Mouse (Mus musculus): ENCODE data around the gene Elf1. TPM values are rescaled to one million over a fixed set of nuclear protein-coding genes. Genes with fewer than 3 reads are reported as not detected.

Elf1 gene
- polyA plus RNA-seq, 1 experiment from 2014 or later = 21.0 TPM

- no peaks in the 10 kb centered on the region for H3K27me3 ChIP-seq (replicated peaks; ENCODE audit: insufficient read depth, low read length)
- H3K27ac ChIP-seq (ENCODE audit: low read length) = no peak overlapping the region
- H3K9ac ChIP-seq (replicated peaks; ENCODE audit: low read depth) = no peak overlapping the region
- DNase-seq (ENCODE audit: low spot score) (no peak), ATAC-seq (no peak)
- H3K9me3 ChIP-seq (ENCODE audit: low read length) = no peaks in the 10 kb centered on the region
- TF ChIP-seq CTCF (IDR thresholded peaks at IDR 0.05) (no peak), EP300 (IDR thresholded peaks at IDR 0.05) (no peak)
- H3K36me3 ChIP-seq (ENCODE audit: insufficient read depth, low read length) = peaks cover 30% of the 10 kb centered on the region
- H3K4me3 ChIP-seq (ENCODE audit: low read depth, low read length) = no peak overlapping the region
- H3K4me1 ChIP-seq (ENCODE audit: insufficient read depth, low read depth, low read length) = no peaks in the 10 kb centered on the region
- WGBS = 93% methylated on average over 6 of the region's 6 CpGs
- no peak overlapping the region for H3K4me2 ChIP-seq (replicated peaks; ENCODE audit: low read depth, low read length)
Observed at GRCm38 (mm10) chr14:79608286-79608685, 127.3 kb downstream of the Elf1 start.

- no peaks in the 10 kb centered on the region for H3K4me1 ChIP-seq (ENCODE audit: insufficient read depth, low read depth, low read length)
- DNase-seq (ENCODE audit: low spot score) = peak; percentile 52
- H3K36me3 ChIP-seq (ENCODE audit: insufficient read depth, low read length) = peaks cover 21% of the 10 kb centered on the region; the same call in 1 of the 2 replicates
- no peaks in the 10 kb centered on the region for H3K27me3 ChIP-seq (replicated peaks; ENCODE audit: insufficient read depth, low read length)
- H3K4me2 ChIP-seq (replicated peaks; ENCODE audit: low read depth, low read length) = no peak overlapping the region
- WGBS = 84% methylated on average over 8 of the region's 8 CpGs
- no peaks in the 10 kb centered on the region for H3K9me3 ChIP-seq (ENCODE audit: low read length)
- H3K4me3 ChIP-seq (ENCODE audit: low read depth, low read length) = no peak overlapping the region
- TF ChIP-seq EP300 (IDR thresholded peaks at IDR 0.05) (no peak), CTCF (IDR thresholded peaks at IDR 0.05) (peak; percentile 70)
- no peak for ATAC-seq
- no peak overlapping the region for H3K9ac ChIP-seq (replicated peaks; ENCODE audit: low read depth)
- no peak overlapping the region for H3K27ac ChIP-seq (ENCODE audit: low read length)
Observed at GRCm38 (mm10) chr14:79617121-79617828, 136.3 kb downstream of the Elf1 start.

- H3K9ac ChIP-seq (replicated peaks; ENCODE audit: low read depth) = no peak overlapping the region
- H3K27me3 ChIP-seq (replicated peaks; ENCODE audit: insufficient read depth, low read length) = no peaks in the 10 kb centered on the region
- no peaks in the 10 kb centered on the region for H3K4me1 ChIP-seq (ENCODE audit: insufficient read depth, low read depth, low read length)
- peaks cover 12% of the 10 kb centered on the region for H3K36me3 ChIP-seq (ENCODE audit: insufficient read depth, low read length)
- H3K27ac ChIP-seq (ENCODE audit: low read length) = no peak overlapping the region
- no peak overlapping the region for H3K4me2 ChIP-seq (replicated peaks; ENCODE audit: low read depth, low read length)
- DNase-seq (ENCODE audit: low spot score) (no peak), ATAC-seq (no peak)
- H3K4me3 ChIP-seq (ENCODE audit: low read depth, low read length) = no peak overlapping the region
- no peaks in the 10 kb centered on the region for H3K9me3 ChIP-seq (ENCODE audit: low read length)
- TF ChIP-seq EP300 (IDR thresholded peaks at IDR 0.05) (no peak), CTCF (IDR thresholded peaks at IDR 0.05) (no peak)
- 93% methylated on average over 7 of the region's 7 CpGs for WGBS
Observed at GRCm38 (mm10) chr14:79619802-79620201, 138.8 kb downstream of the Elf1 start.

GRCm38 (mm10) chr14:79621143-79621542, 140.1 kb downstream of the Elf1 start:
- no peak for DNase-seq (ENCODE audit: low spot score)
- Histone ChIP-seq H3K4me1 (ENCODE audit: insufficient read depth, low read depth, low read length) (no peaks in the 10 kb centered on the region), H3K9me3 (ENCODE audit: low read length) (no peaks in the 10 kb centered on the region), H3K4me2 (replicated peaks; ENCODE audit: low read depth, low read length) (no peak overlapping the region), H3K27ac (ENCODE audit: low read length) (no peak overlapping the region), H3K9ac (replicated peaks; ENCODE audit: low read depth) (no peak overlapping the region), H3K36me3 (ENCODE audit: insufficient read depth, low read length) (peaks cover 24% of the 10 kb centered on the region), H3K27me3 (replicated peaks; ENCODE audit: insufficient read depth, low read length) (no peaks in the 10 kb centered on the region), H3K4me3 (ENCODE audit: low read depth, low read length) (no peak overlapping the region)
- WGBS = 34% methylated on average over 3 of the region's 3 CpGs
- TF ChIP-seq CTCF (IDR thresholded peaks at IDR 0.05) (no peak), EP300 (IDR thresholded peaks at IDR 0.05) (no peak)
- no peak for ATAC-seq

Small RNA genes lying within 50 kb of the gene (microRNA-seq; reads per million reads assigned to microRNA genes)
- gene Gm27857 = not detected

Other genes with a start within 250 kb of the Elf1 start
- gene Zfp957, start 233.8 kb upstream of the Elf1 start, polyA plus RNA-seq (2015; fragmentation: Nextera tagmentation; extraction: Ambion mirVana) = not detected in 2 replicates
- gene Rgcc, start 179.5 kb upstream of the Elf1 start, polyA plus RNA-seq (2015; fragmentation: Nextera tagmentation; extraction: Ambion mirVana) = 357 and 645 TPM in 2 replicates
- gene Naa16, start 90.4 kb upstream of the Elf1 start, polyA plus RNA-seq (2015; fragmentation: Nextera tagmentation; extraction: Ambion mirVana) = 23.5 and 24.0 TPM in 2 replicates
- 6.6 and 7.6 TPM in 2 replicates for gene Mtrf1, start 83.4 kb upstream of the Elf1 start, polyA plus RNA-seq (2015; fragmentation: Nextera tagmentation; extraction: Ambion mirVana)
- gene Kbtbd7, start 54.7 kb upstream of the Elf1 start, polyA plus RNA-seq (2015; fragmentation: Nextera tagmentation; extraction: Ambion mirVana) = 5.8 TPM in 2 replicates
- 0.36 TPM in 2 replicates for gene Kbtbd6, start 29.4 kb upstream of the Elf1 start, polyA plus RNA-seq (2015; fragmentation: Nextera tagmentation; extraction: Ambion mirVana)
- 35.8 and 37.6 TPM in 2 replicates for gene Wbp4, start 326 bp downstream of the Elf1 start, polyA plus RNA-seq (2015; fragmentation: Nextera tagmentation; extraction: Ambion mirVana)
- gene Sugt1, start 106.5 kb downstream of the Elf1 start, polyA plus RNA-seq (2015; fragmentation: Nextera tagmentation; extraction: Ambion mirVana) = 96.8 and 104 TPM in 2 replicates
- gene Cnmd, start 181.0 kb downstream of the Elf1 start, polyA plus RNA-seq (2015; fragmentation: Nextera tagmentation; extraction: Ambion mirVana) = 0.23 and 0.26 TPM in 2 replicates

All from lung, postnatal 0 days (tissue).